Mouse (Mus musculus) CH12.LX (cell line): Measurements from ENCODE around the gene Dgat2l6. TPM values are rescaled to one million over a fixed set of nuclear protein-coding genes. Genes with fewer than 3 reads are reported as not detected.

Source experiments
- DNase-seq: peaks from one replicate; pipeline ENCODE4 v3.0.0-alpha.2; 2013; ENCODE audit errors: extremely low read depth
- H3K27ac ChIP-seq: 2 replicates; pipeline ENCODE4 v1.5.1; 2012; ENCODE audit warnings: low read depth, mild to moderate bottlenecking, control low read depth, moderate library complexity; ENCODE audit not compliant: insufficient read depth
- H3K27me3 ChIP-seq: replicated peaks from 2 replicates; pipeline ENCODE3; 2012; ENCODE audit warnings: inconsistent platforms
- H3K36me3 ChIP-seq, 2 experiments: replicated peaks in 1 of 2; 2 replicates each; pipeline versions ENCODE3 to v1.6.1; 2012; ENCODE audit warnings: inconsistent platforms in 1 of 2, low read length in 1 of 2, mild to moderate bottlenecking in 1 of 2, mixed read lengths in 1 of 2, moderate library complexity in 1 of 2; ENCODE audit not compliant: control insufficient read depth in 1 of 2, insufficient read depth in 1 of 2
- H3K4me1 ChIP-seq, 2 experiments: 2 replicates each; pipeline ENCODE4 v1.6.1; 2012; ENCODE audit warnings: inconsistent platforms in 1 of 2, moderate library complexity in 1 of 2; ENCODE audit not compliant: insufficient read depth in 2 of 2, control insufficient read depth in 1 of 2
- H3K4me2 ChIP-seq: 2 replicates; pipeline ENCODE4 v1.6.1; 2012; ENCODE audit warnings: low read depth, mild to moderate bottlenecking, control low read depth; ENCODE audit not compliant: poor library complexity, insufficient read depth, severe bottlenecking
- H3K4me3 ChIP-seq, 3 experiments: fragments of 150-350 bp in 1 of 3; sonication (generic) in 1 of 3; replicated peaks in 1 of 3; 2 replicates each; pipeline versions ENCODE3 to v1.5.1; 2011 to 2012; ENCODE audit warnings: low read depth in 2 of 3, low read length in 2 of 3, mild to moderate bottlenecking in 2 of 3, moderate library complexity in 2 of 3, control low read depth in 1 of 3, improper control_type of control experiment in 1 of 3, inconsistent platforms in 1 of 3, mixed read lengths in 1 of 3; ENCODE audit not compliant: poor library complexity in 1 of 3
- H3K79me2 ChIP-seq: replicated peaks from 2 replicates; pipeline ENCODE4 v1.6.1; 2012; ENCODE audit warnings: mild to moderate bottlenecking, moderate library complexity; ENCODE audit not compliant: control insufficient read depth, poor library complexity, insufficient read depth, severe bottlenecking; ENCODE audit errors: extremely low read depth
- H3K9ac ChIP-seq: 2 replicates; pipeline ENCODE4 v1.6.1; 2012; ENCODE audit warnings: low read depth, mild to moderate bottlenecking, control low read depth, moderate library complexity; ENCODE audit not compliant: insufficient read depth
- H3K9me3 ChIP-seq: replicated peaks from 2 replicates; pipeline ENCODE3; 2012; ENCODE audit warnings: low read length, inconsistent platforms, mixed read lengths
- CHD2 ChIP-seq: IDR thresholded peaks from 2 replicates; pipeline ENCODE4 v1.6.1; 2011; ENCODE audit warnings: low read length, improper control_type of control experiment
- CTCF ChIP-seq, 2 experiments: IDR thresholded peaks in 1 of 2; conservative IDR thresholded peaks in 1 of 2; 2 replicates each; pipeline ENCODE4 v1.5.1; 2011 to 2012; ENCODE audit warnings: low read depth in 2 of 2, low read length in 2 of 2, improper control_type of control experiment in 1 of 2, inconsistent platforms in 1 of 2, mild to moderate bottlenecking in 1 of 2, moderate library complexity in 1 of 2
- E2F4 ChIP-seq: IDR thresholded peaks from 2 replicates; pipeline ENCODE4 v1.6.1; 2011; ENCODE audit warnings: low read depth, low read length, improper control_type of control experiment; ENCODE audit not compliant: insufficient replicate concordance
- ELF1 ChIP-seq: IDR thresholded peaks from 2 replicates; pipeline ENCODE4 v1.6.1; 2014; ENCODE audit warnings: low read depth, mild to moderate bottlenecking, inconsistent platforms, low read length, improper control_type of control experiment
- ETS1 ChIP-seq: conservative IDR thresholded peaks from 2 replicates; pipeline ENCODE4 v1.6.1; 2012; ENCODE audit warnings: low read depth, mild to moderate bottlenecking, inconsistent platforms, low read length, improper control_type of control experiment, moderate library complexity
- HCFC1 ChIP-seq: IDR thresholded peaks from 2 replicates; pipeline ENCODE4 v1.6.1; 2012; ENCODE audit warnings: low read depth, mild to moderate bottlenecking, inconsistent platforms, low read length, improper control_type of control experiment
- IRF4 ChIP-seq: IDR thresholded peaks from 2 replicates; pipeline ENCODE4 v1.6.1; 2014; ENCODE audit warnings: low read depth, mild to moderate bottlenecking, inconsistent platforms, low read length, improper control_type of control experiment
- KAT2A ChIP-seq: IDR thresholded peaks from 2 replicates; pipeline ENCODE4 v1.6.1; 2012; ENCODE audit warnings: low read length, improper control_type of control experiment, inconsistent platforms; ENCODE audit not compliant: insufficient replicate concordance
- MAX ChIP-seq: IDR thresholded peaks from 2 replicates; pipeline ENCODE4 v1.6.1; 2011; ENCODE audit warnings: low read length, improper control_type of control experiment
- MXI1 ChIP-seq: IDR thresholded peaks from 2 replicates; pipeline ENCODE4 v1.6.1; 2011; ENCODE audit warnings: mild to moderate bottlenecking, low read depth, low read length, improper control_type of control experiment
- MYC ChIP-seq: IDR thresholded peaks from 2 replicates; pipeline ENCODE4 v1.6.1; 2011; ENCODE audit warnings: low read depth, mild to moderate bottlenecking, improper control_type of control experiment, low read length
- PAX5 ChIP-seq: IDR thresholded peaks from 2 replicates; pipeline ENCODE4 v1.6.1; 2012; ENCODE audit warnings: low read length, inconsistent platforms, mixed read lengths
- POLR2A ChIP-seq: IDR thresholded peaks from 2 replicates; pipeline ENCODE4 v1.6.1; 2011; ENCODE audit warnings: low read depth, mild to moderate bottlenecking, improper control_type of control experiment, low read length
- SIN3A ChIP-seq: IDR thresholded peaks from 2 replicates; pipeline ENCODE4 v1.6.1; 2012; ENCODE audit warnings: low read length, improper control_type of control experiment, inconsistent platforms
- TBP ChIP-seq: conservative IDR thresholded peaks from 2 replicates; pipeline ENCODE4 v1.6.1; 2011; ENCODE audit warnings: low read depth, low read length, improper control_type of control experiment
- TCF12 ChIP-seq: IDR thresholded peaks from 2 replicates; pipeline ENCODE4 v1.6.1; 2014; ENCODE audit warnings: low read depth, mild to moderate bottlenecking, inconsistent platforms, low read length, improper control_type of control experiment
- USF1 ChIP-seq: IDR thresholded peaks from 2 replicates; pipeline ENCODE4 v1.6.1; 2014; ENCODE audit warnings: low read depth, mild to moderate bottlenecking, inconsistent platforms, low read length, improper control_type of control experiment
- ZMIZ1 ChIP-seq: IDR thresholded peaks from 2 replicates; pipeline ENCODE4 v1.6.1; 2012; ENCODE audit warnings: low read depth, mild to moderate bottlenecking, inconsistent platforms, low read length, improper control_type of control experiment
- ZNF384 ChIP-seq: IDR thresholded peaks from 2 replicates; pipeline ENCODE4 v1.6.1; 2012; ENCODE audit warnings: low read depth, low read length, improper control_type of control experiment, inconsistent platforms
- dilution Hi-C: fragments of 300-500 bp; cut with MboI; formaldehyde crosslinking; loops from 2 replicates; pipeline ENCODE4 v1.14.3; 2020; ENCODE audit warnings: low sequenced_read_pairs; ENCODE audit not compliant: extremely low pct_unique_long_range_greater_than_20kb, extremely low pct_ligation_motif_present
- in situ Hi-C: fragments of 300-500 bp; cut with MboI; formaldehyde crosslinking; loops from 3 replicates; pipeline ENCODE4 v1.14.3; 2019; ENCODE audit warnings: low sequenced_read_pairs, low pct_ligation_motif_present, low pct_unique_long_range_greater_than_20kb, mixed read lengths
- polyA plus RNA-seq: library from polyadenylated mRNA; unstranded; fragments of >175 nt; gene quantifications from 2 replicates; pipeline ENCODE4 v1.2.1, GENCODE M21; 2012; ENCODE audit warnings: low read depth; ENCODE audit not compliant: insufficient read length
- total RNA-seq, 2 experiments: library from RNA; depleted of rRNA; stranded (reverse); fragments of 300-350 nt in 1 of 2; fragments of >200 nt in 1 of 2; gene quantifications; 2 replicates each; pipeline ENCODE4 v1.2.3; 2012 to 2014

Dgat2l6 gene
- total and polyA plus RNA-seq, 3 experiments = 0.07 TPM; not detected in 2

DNA sequence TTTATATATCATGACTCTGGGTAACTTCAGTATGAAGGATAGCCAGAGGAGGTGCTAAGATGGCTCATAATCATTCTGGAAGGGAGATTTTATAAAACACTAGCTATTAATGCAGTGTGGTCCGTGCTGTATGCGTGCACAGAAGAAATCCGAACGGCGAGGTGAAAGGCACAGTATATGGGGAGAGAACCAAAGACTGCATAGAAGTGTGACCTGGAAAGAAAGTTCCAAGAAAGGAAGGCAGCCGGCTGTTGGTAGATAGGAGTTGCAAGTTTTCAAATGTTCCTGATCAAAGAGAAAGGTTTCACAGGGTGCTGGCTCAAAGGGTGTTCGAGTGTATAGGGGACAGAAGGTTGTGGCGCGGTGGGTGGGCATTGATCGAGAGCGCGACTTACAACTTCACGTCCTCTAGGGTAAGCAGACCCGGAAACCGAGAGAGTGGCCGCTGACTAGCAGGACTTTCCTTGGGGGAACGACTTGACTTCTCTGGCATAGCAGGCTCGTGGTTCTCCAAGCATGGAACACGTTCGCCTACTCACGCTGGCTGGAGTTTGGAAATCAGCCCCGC lies 31.1 kb upstream of the Dgat2l6 start:
- dilution Hi-C loops (no loop called here), in situ Hi-C loops (no loop called here)
- Histone ChIP-seq H3K9me3 (no peaks in the 10 kb centered on the region), H3K27ac (no peak overlapping the region), H3K4me1 (peaks cover 3 to 9% of the 10 kb centered on the region in 2 experiments; a peak in 1 of 4 replicates), H3K9ac (peak overlapping the region; percentile 63), H3K4me3 (peak overlapping the region; percentile 67 to 84 (median 83)), H3K4me2 (peak overlapping the region; percentile 71), H3K36me3 (peaks cover 6 to 19% of the 10 kb centered on the region in 2 experiments), H3K27me3 (no peaks in the 10 kb centered on the region), H3K79me2 (peaks cover 8% of the 10 kb centered on the region)
- no peak for DNase-seq
- TF ChIP-seq CTCF (conservative IDR thresholded peaks at IDR 0.05 in 1 of 2, IDR thresholded peaks at IDR 0.05 in 1 of 2; ENCODE audit: low read depth in 2 of 2, low read length in 2 of 2) = no peak
- TF ChIP-seq PAX5 = no peak
- TF ChIP-seq MYC = 0 out of 2 replicates have a peak, but pooled peaks have one; percentile 6
- TF ChIP-seq, all 38 proteins: peak for 1

- H3K4me3 ChIP-seq = peak within 1 kb of the TSS; percentile 67 to 84 (median 83)
- dilution Hi-C loops = no loop called here
- H3K9me3 ChIP-seq = no peaks in the 10 kb centered on the region
- peak within 1 kb of the TSS; percentile 97 for H3K4me2 ChIP-seq
- peaks cover 8% of the 10 kb centered on the region for H3K79me2 ChIP-seq
- peaks cover 6 to 23% of the 10 kb centered on the region in 2 experiments for H3K36me3 ChIP-seq
- DNase-seq = peak; percentile 85
- peak within 1 kb of the TSS; percentile 88 for H3K9ac ChIP-seq
- peaks cover 3 to 9% of the 10 kb centered on the region in 2 experiments; a peak in 1 of 4 replicates for H3K4me1 ChIP-seq
- peak within 1 kb of the TSS; percentile 45; the same call in 1 of the 2 replicates for H3K27ac ChIP-seq
- in situ Hi-C loops = no loop called here
- peak; percentile 92 for TF ChIP-seq CHD2
- peak; percentile 91; the same call in 1 of the 2 replicates for TF ChIP-seq KAT2A
- peak in 1 of 2 experiments; percentile 18; a peak in 2 of 4 replicates for TF ChIP-seq CTCF (conservative IDR thresholded peaks at IDR 0.05 in 1 of 2, IDR thresholded peaks at IDR 0.05 in 1 of 2; ENCODE audit: low read depth in 2 of 2, low read length in 2 of 2)
- TF ChIP-seq ZNF384 = no peak
- TF ChIP-seq USF1 = no peak
- no peak for TF ChIP-seq IRF4
- peak; percentile 60; the same call in 1 of the 2 replicates for TF ChIP-seq POLR2A
- peak; percentile 60; the same call in 1 of the 2 replicates for TF ChIP-seq MAX
- peak; percentile 68 for TF ChIP-seq TCF12
- peak; percentile 86 for TF ChIP-seq ELF1
- peak; percentile 88 for TF ChIP-seq TBP
- no peak for TF ChIP-seq E2F4
- peak; percentile 96 for TF ChIP-seq HCFC1
- peak; percentile 78; the same call in 1 of the 2 replicates for TF ChIP-seq SIN3A
- TF ChIP-seq ZMIZ1 = 0 out of 2 replicates have a peak, but pooled peaks have one; percentile 54
- TF ChIP-seq MXI1 = peak; percentile 93
- TF ChIP-seq ETS1 = no peak
- no peaks in the 10 kb centered on the region for H3K27me3 ChIP-seq
These were observed 30.3 kb upstream of the Dgat2l6 start, which contains the start of gene Igbp1 for GRCm38 (mm10) chrX:100494068-100494978. TSS of gene Igbp1 (plus strand) at chrX:100494291.
